Mouse (Mus musculus): ENCODE data around the gene Cyp1a2. TPM values are rescaled to one million over a fixed set of nuclear protein-coding genes. Genes with fewer than 3 reads are reported as not detected.
"Not testable (repeated sequence)": the region's sequence is repeated elsewhere in the genome, so short reads cannot be mapped to it uniquely, and the experiment has no call there.

Cyp1a2 gene
- not detected in 2 replicates for polyA plus RNA-seq (2016; fragmentation: Nextera tagmentation; extraction: Ambion mirVana)

- 77% methylated on average over 5 of the region's 5 CpGs for WGBS
- Histone ChIP-seq H3K27ac (no peak within 1 kb of the TSS), H3K27me3 (ENCODE audit: insufficient read depth, poor library complexity, severe bottlenecking) (no peaks in the 10 kb centered on the region), H3K4me1 (replicated peaks) (no peaks in the 10 kb centered on the region), H3K9me3 (no peaks in the 10 kb centered on the region), H3K36me3 (no peaks in the 10 kb centered on the region), H3K4me3 (no peak within 1 kb of the TSS)
- no peak for DNase-seq (ENCODE audit: low spot score)
Measured at GRCm38 (mm10) chr9:57683520-57683919, at the start of gene Cyp1a2. TSS of gene Cyp1a2 (minus strand) at chr9:57683703.

DNA sequence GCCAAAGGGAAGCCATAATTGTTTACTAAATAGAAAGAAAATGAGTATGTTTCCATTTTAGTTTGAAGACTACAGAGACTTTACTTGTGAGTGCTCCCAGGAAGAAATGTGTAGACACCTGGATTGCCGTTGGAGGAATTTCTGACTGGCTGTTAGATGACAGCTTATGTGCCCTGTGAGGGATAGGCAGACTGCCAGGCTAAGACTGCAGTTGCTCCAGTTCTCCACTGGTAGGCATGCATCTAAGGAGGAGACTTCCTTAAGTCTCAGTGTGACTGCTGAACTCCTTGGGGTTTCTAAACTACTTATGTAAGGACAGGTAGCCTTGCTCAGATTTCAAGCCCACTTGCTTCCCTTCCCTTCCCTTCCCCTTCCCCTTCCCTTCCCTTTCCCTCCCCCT is 44.8 kb upstream of the Cyp1a2 start:
- no peaks in the 10 kb centered on the region for H3K9me3 ChIP-seq
- 91% methylated on average over 1 of the region's 1 CpGs for WGBS
- peaks cover 81% of the 10 kb centered on the region for H3K36me3 ChIP-seq
- no peak for DNase-seq (ENCODE audit: low spot score)
- H3K27ac ChIP-seq: no peak overlapping the region
- H3K4me1 ChIP-seq (replicated peaks): no peaks in the 10 kb centered on the region
- no peaks in the 10 kb centered on the region for H3K27me3 ChIP-seq (ENCODE audit: insufficient read depth, poor library complexity, severe bottlenecking)
- no peak overlapping the region for H3K4me3 ChIP-seq

GRCm38 (mm10) chr9:57724701-57725100 is 41.2 kb upstream of the Cyp1a2 start:
- Histone ChIP-seq H3K4me1 (replicated peaks) (no peaks in the 10 kb centered on the region), H3K4me3 (no peak overlapping the region), H3K27me3 (ENCODE audit: insufficient read depth, poor library complexity, severe bottlenecking) (no peaks in the 10 kb centered on the region), H3K9me3 (no peaks in the 10 kb centered on the region), H3K27ac (no peak overlapping the region), H3K36me3 (peaks cover 78% of the 10 kb centered on the region)
- no peak for DNase-seq (ENCODE audit: low spot score)
- 95% methylated on average over 3 of the region's 3 CpGs for WGBS

- no peaks in the 10 kb centered on the region for H3K4me1 ChIP-seq (replicated peaks)
- no peaks in the 10 kb centered on the region for H3K9me3 ChIP-seq
- H3K36me3 ChIP-seq: peaks cover 78% of the 10 kb centered on the region
- WGBS: 90% methylated on average over 5 of the region's 5 CpGs
- no peak for DNase-seq (ENCODE audit: low spot score)
- no peaks in the 10 kb centered on the region for H3K27me3 ChIP-seq (ENCODE audit: insufficient read depth, poor library complexity, severe bottlenecking)
- no peak overlapping the region for H3K27ac ChIP-seq
- H3K4me3 ChIP-seq: no peak overlapping the region
Measured at GRCm38 (mm10) chr9:57723796-57724195, 40.3 kb upstream of the Cyp1a2 start.

DNA sequence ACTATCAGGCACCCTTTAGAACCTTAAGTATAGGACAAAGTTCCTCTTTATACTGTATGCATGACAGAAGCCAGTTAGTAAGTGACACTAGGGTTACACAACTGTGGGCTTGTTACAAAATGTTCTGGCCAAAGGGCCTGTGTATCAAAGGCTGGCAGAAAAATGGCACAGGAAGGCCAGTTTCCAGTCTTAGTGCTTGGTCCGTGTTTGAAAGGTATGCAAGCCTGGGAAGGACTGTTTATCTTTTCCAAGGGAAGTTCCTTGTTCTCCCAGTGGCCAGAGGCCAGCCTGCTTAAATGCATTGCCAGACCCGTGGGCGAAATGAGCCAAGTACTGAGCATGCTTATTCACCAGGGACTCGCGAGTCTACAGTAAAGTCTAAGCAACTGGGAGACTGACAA is 39.8 kb upstream of the Cyp1a2 start:
- 81% methylated on average over 5 of the region's 5 CpGs for WGBS
- no peaks in the 10 kb centered on the region for H3K4me1 ChIP-seq (replicated peaks)
- H3K27ac ChIP-seq: no peak overlapping the region
- H3K36me3 ChIP-seq: peaks cover 78% of the 10 kb centered on the region
- H3K4me3 ChIP-seq: no peak overlapping the region
- no peak for DNase-seq (ENCODE audit: low spot score)
- H3K27me3 ChIP-seq (ENCODE audit: insufficient read depth, poor library complexity, severe bottlenecking): no peaks in the 10 kb centered on the region
- H3K9me3 ChIP-seq: no peaks in the 10 kb centered on the region

GRCm38 (mm10) chr9:57722371-57722770 is 38.9 kb upstream of the Cyp1a2 start:
- Histone ChIP-seq H3K36me3 (peaks cover 77% of the 10 kb centered on the region), H3K4me3 (no peak overlapping the region), H3K27me3 (ENCODE audit: insufficient read depth, poor library complexity, severe bottlenecking) (no peaks in the 10 kb centered on the region), H3K9me3 (no peaks in the 10 kb centered on the region), H3K4me1 (replicated peaks) (no peaks in the 10 kb centered on the region), H3K27ac (no peak overlapping the region)
- 95% methylated on average over 1 of the region's 1 CpGs for WGBS
- DNase-seq (ENCODE audit: low spot score): no peak

DNA sequence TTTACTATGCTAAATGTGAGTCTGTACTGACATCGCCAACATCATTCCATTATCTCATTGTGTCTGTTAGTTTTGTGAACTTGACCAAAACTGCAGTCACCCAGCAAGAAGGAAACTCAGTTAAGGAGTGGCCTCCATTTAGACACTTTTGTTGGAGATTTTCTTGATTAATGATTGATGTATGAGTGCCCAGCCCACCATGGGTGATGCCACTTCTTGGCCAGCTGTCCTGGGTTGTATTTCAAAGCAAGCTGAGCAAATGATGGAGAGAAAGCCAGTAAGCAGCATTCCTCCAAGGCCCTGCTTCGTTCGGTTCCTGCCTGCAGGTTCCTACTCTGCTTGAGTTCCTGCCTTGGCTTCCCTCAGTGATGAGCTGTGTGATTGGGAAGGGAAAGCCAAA is 37.2 kb upstream of the Cyp1a2 start:
- Histone ChIP-seq H3K36me3 (peaks cover 77% of the 10 kb centered on the region), H3K4me1 (replicated peaks) (no peaks in the 10 kb centered on the region), H3K4me3 (no peak overlapping the region), H3K9me3 (no peaks in the 10 kb centered on the region), H3K27me3 (ENCODE audit: insufficient read depth, poor library complexity, severe bottlenecking) (no peaks in the 10 kb centered on the region), H3K27ac (no peak overlapping the region)
- no peak for DNase-seq (ENCODE audit: low spot score)
- 94% methylated on average over 3 of the region's 3 CpGs for WGBS

DNA sequence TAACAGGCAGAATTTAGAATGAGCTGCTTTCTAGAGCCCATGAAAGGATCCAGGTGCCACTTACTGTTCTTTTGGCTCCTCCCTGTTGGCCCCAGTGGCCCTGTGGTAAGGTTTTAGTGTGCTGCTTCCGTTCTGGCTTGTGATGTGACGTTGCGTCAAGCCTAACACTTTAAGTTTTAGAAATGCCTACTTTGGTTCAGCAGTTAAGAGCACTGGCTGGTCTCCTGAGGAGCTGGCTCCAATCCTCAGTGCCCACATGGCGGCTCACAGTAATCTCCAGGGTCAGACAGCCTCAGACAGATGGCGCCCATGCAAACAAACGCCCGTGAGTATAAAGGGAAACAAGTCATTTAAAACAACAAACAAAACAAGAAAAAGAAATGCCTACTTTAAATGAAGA is 34.9 kb upstream of the Cyp1a2 start:
- no peak overlapping the region for H3K27ac ChIP-seq
- no peaks in the 10 kb centered on the region for H3K27me3 ChIP-seq (ENCODE audit: insufficient read depth, poor library complexity, severe bottlenecking)
- no peak for DNase-seq (ENCODE audit: low spot score)
- no peaks in the 10 kb centered on the region for H3K4me1 ChIP-seq (replicated peaks)
- H3K4me3 ChIP-seq: no peak overlapping the region
- no peaks in the 10 kb centered on the region for H3K9me3 ChIP-seq
- WGBS: 89% methylated on average over 7 of the region's 7 CpGs
- peaks cover 89% of the 10 kb centered on the region for H3K36me3 ChIP-seq

GRCm38 (mm10) chr9:57712194-57712593 is 28.7 kb upstream of the Cyp1a2 start:
- Histone ChIP-seq H3K36me3 (peaks cover 63% of the 10 kb centered on the region), H3K27me3 (ENCODE audit: insufficient read depth, poor library complexity, severe bottlenecking) (no peaks in the 10 kb centered on the region), H3K27ac (no peak overlapping the region), H3K4me1 (replicated peaks) (peaks cover 10% of the 10 kb centered on the region), H3K4me3 (no peak overlapping the region), H3K9me3 (peaks cover 5% of the 10 kb centered on the region; the same call in 1 of the 2 replicates)
- no peak for DNase-seq (ENCODE audit: low spot score)
- 79% methylated on average over 2 of the region's 2 CpGs for WGBS

DNA sequence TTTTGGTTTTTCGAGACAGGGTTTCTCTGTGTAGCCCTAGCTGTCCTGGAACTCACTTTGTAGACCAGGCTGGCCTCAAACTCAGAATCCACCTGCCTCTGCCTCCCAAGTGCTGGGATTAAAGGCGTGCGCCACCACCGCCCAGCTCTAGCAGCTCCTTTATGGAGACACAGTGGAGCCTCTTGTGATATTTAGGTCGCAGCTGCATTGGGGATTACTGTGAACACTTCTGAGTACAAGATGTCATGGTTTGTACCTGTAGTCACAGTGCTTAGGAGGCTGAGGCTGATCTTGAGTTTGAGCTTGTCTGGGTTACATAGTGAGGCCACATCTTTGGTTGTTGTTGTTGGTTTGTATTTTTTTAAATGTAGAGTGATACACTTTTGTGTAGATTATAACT is 26.7 kb upstream of the Cyp1a2 start:
- H3K4me3 ChIP-seq; H3K27me3 ChIP-seq (ENCODE audit: insufficient read depth, poor library complexity, severe bottlenecking); H3K27ac ChIP-seq; DNase-seq (ENCODE audit: low spot score); H3K4me1 ChIP-seq (replicated peaks); H3K9me3 ChIP-seq: not testable (repeated sequence)
- WGBS: 92% methylated on average over 5 of the region's 5 CpGs
- H3K36me3 ChIP-seq: peaks cover 43% of the 10 kb centered on the region

- peak overlapping the region; percentile 88 for H3K4me3 ChIP-seq
- 5% methylated on average over 39 of the region's 39 CpGs for WGBS
- H3K27me3 ChIP-seq (ENCODE audit: insufficient read depth, poor library complexity, severe bottlenecking): no peaks in the 10 kb centered on the region
- H3K36me3 ChIP-seq: peaks cover 29% of the 10 kb centered on the region
- peak overlapping the region; percentile 94 for H3K27ac ChIP-seq
- DNase-seq (ENCODE audit: low spot score): no peak
- H3K4me1 ChIP-seq (replicated peaks): peaks cover 10% of the 10 kb centered on the region
- peaks cover 5% of the 10 kb centered on the region; the same call in 1 of the 2 replicates for H3K9me3 ChIP-seq
Measured at GRCm38 (mm10) chr9:57708720-57709274, 25.3 kb upstream of the Cyp1a2 start.

- Histone ChIP-seq H3K27ac (peak within 1 kb of the TSS; percentile 94), H3K9me3 (peaks cover 5% of the 10 kb centered on the region; the same call in 1 of the 2 replicates), H3K27me3 (ENCODE audit: insufficient read depth, poor library complexity, severe bottlenecking) (no peaks in the 10 kb centered on the region), H3K4me3 (peak within 1 kb of the TSS; percentile 88), H3K36me3 (peaks cover 23% of the 10 kb centered on the region), H3K4me1 (replicated peaks) (peaks cover 10% of the 10 kb centered on the region)
- WGBS: under 1% methylated on average over 23 of the region's 23 CpGs
- peak; percentile 95 for DNase-seq (ENCODE audit: low spot score)
Measured at GRCm38 (mm10) chr9:57708068-57708719, 24.7 kb upstream of the Cyp1a2 start, which contains the start of gene Edc3. TSS of gene Edc3 (plus strand) at chr9:57708540.

DNA sequence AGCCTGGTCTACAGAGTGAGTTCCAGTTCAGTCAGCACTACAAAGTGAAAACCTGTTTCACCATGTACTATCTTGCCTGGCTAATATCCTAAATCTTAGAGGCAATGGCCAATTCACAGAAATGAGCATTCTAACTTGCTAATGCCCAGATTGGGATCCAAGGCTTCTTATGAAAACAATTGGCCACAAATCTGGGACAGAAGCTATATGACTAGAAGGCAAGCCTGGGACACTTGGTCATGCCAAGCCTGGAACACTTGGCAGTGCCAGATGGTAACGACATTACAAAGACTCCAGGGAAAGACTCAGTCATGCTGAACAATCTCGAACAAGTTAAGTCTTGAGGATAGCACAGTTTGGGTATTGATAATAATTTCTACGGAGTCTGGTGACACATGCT is 23.0 kb upstream of the Cyp1a2 start:
- no peak overlapping the region for H3K27ac ChIP-seq
- peaks cover 6% of the 10 kb centered on the region for H3K36me3 ChIP-seq
- no peak for DNase-seq (ENCODE audit: low spot score)
- no peaks in the 10 kb centered on the region for H3K27me3 ChIP-seq (ENCODE audit: insufficient read depth, poor library complexity, severe bottlenecking)
- peaks cover 5% of the 10 kb centered on the region; the same call in 1 of the 2 replicates for H3K9me3 ChIP-seq
- 87% methylated on average over 3 of the region's 3 CpGs for WGBS
- H3K4me1 ChIP-seq (replicated peaks): peaks cover 10% of the 10 kb centered on the region
- no peak overlapping the region for H3K4me3 ChIP-seq

All from hindbrain, embryonic 10.5 days (tissue).